Mouse (Mus musculus): ENCODE data around the gene Cipc. TPM values are rescaled to one million over a fixed set of nuclear protein-coding genes. Genes with fewer than 3 reads are reported as not detected.

The Cipc gene
- total and polyA plus RNA-seq, 3 experiments: 34.1 to 45.1 (median 43.8) TPM

GRCm38 (mm10) chr12:86923837-86924236, 23.0 kb upstream of the Cipc start:
- DNase-seq: peak; percentile 84 to 85
- WGBS: 4% methylated on average over 5 of the region's 5 CpGs
- no peak overlapping the region for H3K4me3 ChIP-seq
- no peaks in the 10 kb centered on the region for H3K79me2 ChIP-seq (replicated peaks; ENCODE audit: control insufficient read depth, insufficient read depth, low read length)
- peaks cover 11% of the 10 kb centered on the region for H3K4me1 ChIP-seq (ENCODE audit: control insufficient read depth, insufficient read depth, low read length)
- TF ChIP-seq EP300 (IDR thresholded peaks at IDR 0.05; ENCODE audit: insufficient read depth, low read depth, low read length) (peak; percentile 100), POLR2A (IDR thresholded peaks at IDR 0.05; ENCODE audit: insufficient read depth, low read depth, low read length) (0 out of 2 replicates have a peak, but pooled peaks have one; percentile 17), CTCF (IDR thresholded peaks at IDR 0.05) (no peak; the same call in 1 of the 2 replicates)
- H3K36me3 ChIP-seq (ENCODE audit: control insufficient read depth, insufficient read depth, low read length): no peaks in the 10 kb centered on the region
- intact Hi-C loops (cut with DNase I): loop anchor here (1.0 to 5.0 kb wide), 4 partner anchors 17 to 152 kb away; no protein-coding TSS in a partner anchor
- H3K27me3 ChIP-seq (ENCODE audit: control insufficient read depth, insufficient read depth, low read length): no peaks in the 10 kb centered on the region
- peak overlapping the region; percentile 71; the same call in 1 of the 2 replicates for H3K27ac ChIP-seq
- no peak overlapping the region for H3K9ac ChIP-seq (ENCODE audit: low read depth, low read length)

- intact Hi-C loops (cut with DNase I): loop anchor here (2.0 to 5.0 kb wide), 2 partner anchors 14 to 39 kb away; no protein-coding TSS in a partner anchor
- peaks cover 19% of the 10 kb centered on the region for H3K36me3 ChIP-seq (ENCODE audit: control insufficient read depth, insufficient read depth, low read length)
- no peak overlapping the region for H3K4me3 ChIP-seq
- WGBS: 74% methylated on average over 6 of the region's 6 CpGs
- H3K27me3 ChIP-seq (ENCODE audit: control insufficient read depth, insufficient read depth, low read length): no peaks in the 10 kb centered on the region
- TF ChIP-seq CTCF (IDR thresholded peaks at IDR 0.05): no peak
- TF ChIP-seq EP300 (IDR thresholded peaks at IDR 0.05; ENCODE audit: insufficient read depth, low read depth, low read length): 0 out of 2 replicates have a peak, but pooled peaks have one; percentile 6
- peak; percentile 50 for TF ChIP-seq POLR2A (IDR thresholded peaks at IDR 0.05; ENCODE audit: insufficient read depth, low read depth, low read length)
- H3K9ac ChIP-seq (ENCODE audit: low read depth, low read length): 0 out of 2 replicates have a peak overlapping the region, but pooled peaks have one; percentile 4
- H3K27ac ChIP-seq: peak overlapping the region; percentile 97
- H3K79me2 ChIP-seq (replicated peaks; ENCODE audit: control insufficient read depth, insufficient read depth, low read length): no peaks in the 10 kb centered on the region
- H3K4me1 ChIP-seq (ENCODE audit: control insufficient read depth, insufficient read depth, low read length): peaks cover 33% of the 10 kb centered on the region
- peak in 1 of 2 experiments; percentile 51 for DNase-seq
These were observed 15.7 kb upstream of the Cipc start for GRCm38 (mm10) chr12:86930934-86931729.

GRCm38 (mm10) chr12:86931919-86932574, 14.8 kb upstream of the Cipc start:
- Histone ChIP-seq H3K36me3 (ENCODE audit: control insufficient read depth, insufficient read depth, low read length) (peaks cover 23% of the 10 kb centered on the region), H3K27ac (peak overlapping the region; percentile 97), H3K9ac (ENCODE audit: low read depth, low read length) (no peak overlapping the region; the same call in 1 of the 2 replicates), H3K79me2 (replicated peaks; ENCODE audit: control insufficient read depth, insufficient read depth, low read length) (no peaks in the 10 kb centered on the region), H3K4me3 (no peak overlapping the region; the same call in 1 of the 2 replicates), H3K4me1 (ENCODE audit: control insufficient read depth, insufficient read depth, low read length) (peaks cover 35% of the 10 kb centered on the region), H3K27me3 (ENCODE audit: control insufficient read depth, insufficient read depth, low read length) (no peaks in the 10 kb centered on the region)
- peak; percentile 88 to 93 for DNase-seq
- intact Hi-C loops (cut with DNase I): loop anchor here (2.0 to 5.0 kb wide), 2 partner anchors 13 to 40 kb away; no protein-coding TSS in a partner anchor
- TF ChIP-seq POLR2A (IDR thresholded peaks at IDR 0.05; ENCODE audit: insufficient read depth, low read depth, low read length): peak; percentile 59
- TF ChIP-seq CTCF (IDR thresholded peaks at IDR 0.05): no peak
- peak; percentile 100 for TF ChIP-seq EP300 (IDR thresholded peaks at IDR 0.05; ENCODE audit: insufficient read depth, low read depth, low read length)
- 8% methylated on average over 7 of the region's 7 CpGs for WGBS

- H3K27ac ChIP-seq: peak overlapping the region; percentile 97
- no peaks in the 10 kb centered on the region for H3K27me3 ChIP-seq (ENCODE audit: control insufficient read depth, insufficient read depth, low read length)
- 17% methylated on average over 6 of the region's 6 CpGs for WGBS
- H3K4me1 ChIP-seq (ENCODE audit: control insufficient read depth, insufficient read depth, low read length): peaks cover 39% of the 10 kb centered on the region
- H3K9ac ChIP-seq (ENCODE audit: low read depth, low read length): peak overlapping the region; percentile 4; the same call in 1 of the 2 replicates
- H3K36me3 ChIP-seq (ENCODE audit: control insufficient read depth, insufficient read depth, low read length): peaks cover 29% of the 10 kb centered on the region
- DNase-seq: peak; percentile 76 to 84
- TF ChIP-seq POLR2A (IDR thresholded peaks at IDR 0.05; ENCODE audit: insufficient read depth, low read depth, low read length): 0 out of 2 replicates have a peak, but pooled peaks have one; percentile 19
- TF ChIP-seq CTCF (IDR thresholded peaks at IDR 0.05): no peak
- TF ChIP-seq EP300 (IDR thresholded peaks at IDR 0.05; ENCODE audit: insufficient read depth, low read depth, low read length): peak; percentile 98
- H3K4me3 ChIP-seq: no peak overlapping the region; the same call in 1 of the 2 replicates
- intact Hi-C loops (cut with DNase I): loop anchor here (5.0 kb wide), 1 partner anchor 40 kb away; no protein-coding TSS in a partner anchor
- H3K79me2 ChIP-seq (replicated peaks; ENCODE audit: control insufficient read depth, insufficient read depth, low read length): no peaks in the 10 kb centered on the region
These were observed 14.3 kb upstream of the Cipc start for GRCm38 (mm10) chr12:86932575-86932952.

GRCm38 (mm10) chr12:86934748-86935147, 12.1 kb upstream of the Cipc start:
- H3K4me3 ChIP-seq: no peak overlapping the region
- H3K9ac ChIP-seq (ENCODE audit: low read depth, low read length): no peak overlapping the region
- H3K36me3 ChIP-seq (ENCODE audit: control insufficient read depth, insufficient read depth, low read length): peaks cover 30% of the 10 kb centered on the region
- H3K4me1 ChIP-seq (ENCODE audit: control insufficient read depth, insufficient read depth, low read length): peaks cover 44% of the 10 kb centered on the region
- 33% methylated on average over 1 of the region's 1 CpGs for WGBS
- peak overlapping the region; percentile 97 for H3K27ac ChIP-seq
- no peaks in the 10 kb centered on the region for H3K27me3 ChIP-seq (ENCODE audit: control insufficient read depth, insufficient read depth, low read length)
- TF ChIP-seq EP300 (IDR thresholded peaks at IDR 0.05; ENCODE audit: insufficient read depth, low read depth, low read length): no peak
- TF ChIP-seq POLR2A (IDR thresholded peaks at IDR 0.05; ENCODE audit: insufficient read depth, low read depth, low read length): no peak
- no peak for TF ChIP-seq CTCF (IDR thresholded peaks at IDR 0.05)
- intact Hi-C loops (cut with DNase I): loop anchor here (5.0 kb wide), 1 partner anchor 42 kb away; no protein-coding TSS in a partner anchor
- no peaks in the 10 kb centered on the region for H3K79me2 ChIP-seq (replicated peaks; ENCODE audit: control insufficient read depth, insufficient read depth, low read length)
- DNase-seq: no peak

All from heart, adult 2 months (tissue).